Mouse (Mus musculus) ZHBTc4 (cell line): ENCODE data around the gene Hist1h1e.
"Not testable (repeated sequence)": the region's sequence is repeated elsewhere in the genome, so short reads cannot be mapped to it uniquely, and the experiment has no call there.

Source experiments
- DNase-seq: peaks from one replicate; pipeline ENCODE4 v3.0.0-alpha.2; 2011; ENCODE audit warnings: low read depth, low spot score

Hist1h1e gene

GRCm38 (mm10) chr13:23573034-23573897 is 49.1 kb downstream of the Hist1h1e start:
- peak; percentile 43 for DNase-seq

- peak; percentile 56 for DNase-seq
Measured at GRCm38 (mm10) chr13:23572218-23573033, 49.9 kb downstream of the Hist1h1e start.

GRCm38 (mm10) chr13:23571504-23572217 is 50.7 kb downstream of the Hist1h1e start:
- not testable (repeated sequence) for DNase-seq

GRCm38 (mm10) chr13:23571022-23571503 is 51.3 kb downstream of the Hist1h1e start, which contains the start of the genes Hist1h2ae and Hist1h2bg:
Gene Hist1h2ae, minus strand, starts transcription at chr13:23571220.
Gene Hist1h2bg, plus strand, starts transcription at chr13:23571396.
- DNase-seq, result peak; percentile 94
